Mouse (Mus musculus) left cerebral cortex, postnatal 36 days (tissue): ENCODE data around the gene Dnah17. TPM values are rescaled to one million over a fixed set of nuclear protein-coding genes. Genes with fewer than 3 reads are reported as not detected.

Experiments used
- DNase-seq, 2 experiments: peaks; one replicate each; pipeline ENCODE4 v3.0.0; 2021 to 2022; ENCODE audit warnings: low spot score in 2 of 2, mixed read lengths in 1 of 2
- intact Hi-C: fragments of 180-260 bp; cut with DNase I; formaldehyde crosslinking; loops from one replicate; pipeline ENCODE4 v1.15.1; 2025
- total RNA-seq, 2 experiments: library from RNA; stranded (reverse); gene quantifications; 2 replicates each; pipeline ENCODE4 v1.2.3; 2021

The Dnah17 gene
- total RNA-seq, 2 experiments from 2014 or later = 0.02 to 0.09 TPM

GRCm38 (mm10) chr11:118049641-118050040 is 80.8 kb downstream of the Dnah17 start:
- intact Hi-C loops = no loop called here
- no peak for DNase-seq

- DNase-seq = peak; percentile 25 to 42
- intact Hi-C loops = no loop called here
Measured at GRCm38 (mm10) chr11:118043293-118043907, 87.0 kb downstream of the Dnah17 start.

GRCm38 (mm10) chr11:118042791-118043190 is 87.6 kb downstream of the Dnah17 start:
- intact Hi-C loops = no loop called here
- no peak for DNase-seq

- no peak for DNase-seq
- intact Hi-C loops = no loop called here
Measured at GRCm38 (mm10) chr11:118035068-118035467, 95.4 kb downstream of the Dnah17 start.

- intact Hi-C loops = no loop called here
- DNase-seq = no peak
Measured at GRCm38 (mm10) chr11:118034395-118034794, 96.0 kb downstream of the Dnah17 start.

- intact Hi-C loops = no loop called here
- DNase-seq = no peak
Measured at GRCm38 (mm10) chr11:118031134-118031533, 99.3 kb downstream of the Dnah17 start.

- no peak for DNase-seq
- intact Hi-C loops = no loop called here
Measured at GRCm38 (mm10) chr11:118029170-118029569, 101.3 kb downstream of the Dnah17 start.

GRCm38 (mm10) chr11:118024111-118024510 is 106.3 kb downstream of the Dnah17 start:
- intact Hi-C loops = loop anchor here (5.0 kb wide), 2 partner anchors 112 to 152 kb away; partner anchors contain the start of gene Tha1

GRCm38 (mm10) chr11:118023475-118023874 is 107.0 kb downstream of the Dnah17 start:
- no peak for DNase-seq
- intact Hi-C loops = loop anchor here (5.0 kb wide), 2 partner anchors 111 to 151 kb away; partner anchors contain the start of gene Tha1

More at GRCm38 (mm10) chr11:118024111-118024510, 106.3 kb downstream of the Dnah17 start:
- no peak for DNase-seq

- intact Hi-C loops = loop anchor here (1.0 to 5.0 kb wide), 3 partner anchors 52 to 150 kb away; partner anchors contain the start of genes Socs3 and Tha1
- DNase-seq = peak; percentile 62 to 69
Measured at GRCm38 (mm10) chr11:118021806-118022205, 108.6 kb downstream of the Dnah17 start.

- no peak for DNase-seq
- intact Hi-C loops = no loop called here
Measured at GRCm38 (mm10) chr11:118018328-118018727, 112.1 kb downstream of the Dnah17 start.

GRCm38 (mm10) chr11:118015381-118016145 is 114.9 kb downstream of the Dnah17 start:
- intact Hi-C loops = no loop called here
- DNase-seq = no peak

GRCm38 (mm10) chr11:118014391-118014995 is 115.9 kb downstream of the Dnah17 start:
- intact Hi-C loops = no loop called here
- DNase-seq = no peak

GRCm38 (mm10) chr11:118013339-118013738 is 117.1 kb downstream of the Dnah17 start:
- no peak for DNase-seq
- intact Hi-C loops = no loop called here

GRCm38 (mm10) chr11:118012595-118012994 is 117.8 kb downstream of the Dnah17 start:
- no peak for DNase-seq
- intact Hi-C loops = no loop called here

GRCm38 (mm10) chr11:118009865-118010571 is 120.4 kb downstream of the Dnah17 start:
- no peak for DNase-seq
- intact Hi-C loops = no loop called here

- no peak for DNase-seq
- intact Hi-C loops = no loop called here
Measured at GRCm38 (mm10) chr11:118008843-118009242, 121.6 kb downstream of the Dnah17 start.

GRCm38 (mm10) chr11:118008144-118008805 is 122.2 kb downstream of the Dnah17 start:
- intact Hi-C loops = no loop called here
- DNase-seq = no peak

GRCm38 (mm10) chr11:118007460-118008143 is 122.8 kb downstream of the Dnah17 start:
- no peak for DNase-seq
- intact Hi-C loops = no loop called here
